Mouse (Mus musculus): ENCODE measurements around the gene Fads3. TPM values are rescaled to one million over a fixed set of nuclear protein-coding genes. Genes with fewer than 3 reads are reported as not detected.

The Fads3 gene
- polyA plus RNA-seq, 1 experiment from 2014 or later: 5.3 TPM

GRCm38 (mm10) chr19:10039615-10040014 is 1.8 kb upstream of the Fads3 start:
- Histone ChIP-seq H3K9ac (no peak overlapping the region), H3K4me2 (no peak overlapping the region), H3K4me3 (replicated peaks) (no peak overlapping the region), H3K36me3 (peaks cover 43% of the 10 kb centered on the region), H3K9me3 (replicated peaks) (no peaks in the 10 kb centered on the region), H3K27ac (no peak overlapping the region), H3K27me3 (peaks cover 20% of the 10 kb centered on the region; the same call in 1 of the 2 replicates), H3K4me1 (replicated peaks) (peaks cover 79% of the 10 kb centered on the region)
- no peak for ATAC-seq (ENCODE audit: low read depth)
- 68% methylated on average over 2 of the region's 2 CpGs for WGBS (ENCODE audit: insufficient replicate concordance)
- no peak for DNase-seq

DNA sequence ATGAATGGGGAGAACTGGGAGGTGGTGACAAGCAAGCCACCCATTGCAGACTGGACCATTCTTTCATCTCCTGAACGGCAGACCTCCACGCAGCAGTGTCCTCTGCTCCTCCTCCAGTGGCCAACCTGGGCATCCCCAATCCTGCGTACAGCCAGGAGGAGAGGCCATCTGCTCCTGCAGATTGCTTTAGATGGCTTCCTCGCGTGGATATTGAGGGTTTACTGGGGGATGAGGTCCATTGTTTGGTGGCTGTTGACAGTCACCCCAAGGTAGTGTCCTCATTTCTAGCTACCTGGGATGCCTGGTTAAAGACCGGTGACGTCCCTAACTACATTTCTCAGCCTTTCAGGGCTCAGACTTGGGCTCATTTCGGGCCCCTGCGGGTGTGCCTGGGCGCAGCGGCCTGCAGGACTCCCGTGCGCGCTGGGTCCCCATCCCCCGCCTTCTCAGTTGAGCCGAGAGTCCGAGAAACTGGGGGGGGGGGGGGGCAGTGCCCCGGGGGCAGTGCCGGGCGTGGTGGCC is 442 bp upstream of the Fads3 start:
- peaks cover 30% of the 10 kb centered on the region for H3K36me3 ChIP-seq
- peak overlapping the region; percentile 87 for H3K4me2 ChIP-seq
- H3K27ac ChIP-seq: peak overlapping the region; percentile 29; the same call in 1 of the 2 replicates
- H3K4me3 ChIP-seq (replicated peaks): peak overlapping the region; percentile 62
- peak overlapping the region; percentile 69 for H3K9ac ChIP-seq
- peaks cover 79% of the 10 kb centered on the region for H3K4me1 ChIP-seq (replicated peaks)
- peaks cover 20% of the 10 kb centered on the region; the same call in 1 of the 2 replicates for H3K27me3 ChIP-seq
- 9% methylated on average over 20 of the region's 20 CpGs for WGBS (ENCODE audit: insufficient replicate concordance)
- DNase-seq: no peak
- no peak for ATAC-seq (ENCODE audit: low read depth)
- no peaks in the 10 kb centered on the region for H3K9me3 ChIP-seq (replicated peaks)

GRCm38 (mm10) chr19:10042232-10042631 is 863 bp downstream of the Fads3 start:
- peak; percentile 10; the same call in 1 of the 2 replicates for ATAC-seq (ENCODE audit: low read depth)
- Histone ChIP-seq H3K4me1 (replicated peaks) (peaks cover 81% of the 10 kb centered on the region), H3K9ac (peak overlapping the region; percentile 69), H3K36me3 (peaks cover 17% of the 10 kb centered on the region), H3K27me3 (peaks cover 20% of the 10 kb centered on the region; the same call in 1 of the 2 replicates), H3K4me3 (replicated peaks) (peak overlapping the region; percentile 62), H3K4me2 (peak overlapping the region; percentile 87), H3K9me3 (replicated peaks) (no peaks in the 10 kb centered on the region), H3K27ac (no peak overlapping the region)
- WGBS (ENCODE audit: insufficient replicate concordance): 48% methylated on average over 6 of the region's 6 CpGs
- DNase-seq: no peak

GRCm38 (mm10) chr19:10042816-10043215 is 1.4 kb downstream of the Fads3 start:
- Histone ChIP-seq H3K4me1 (replicated peaks) (peaks cover 77% of the 10 kb centered on the region), H3K4me3 (replicated peaks) (peak overlapping the region; percentile 62)
- ATAC-seq (ENCODE audit: low read depth): no peak

DNA sequence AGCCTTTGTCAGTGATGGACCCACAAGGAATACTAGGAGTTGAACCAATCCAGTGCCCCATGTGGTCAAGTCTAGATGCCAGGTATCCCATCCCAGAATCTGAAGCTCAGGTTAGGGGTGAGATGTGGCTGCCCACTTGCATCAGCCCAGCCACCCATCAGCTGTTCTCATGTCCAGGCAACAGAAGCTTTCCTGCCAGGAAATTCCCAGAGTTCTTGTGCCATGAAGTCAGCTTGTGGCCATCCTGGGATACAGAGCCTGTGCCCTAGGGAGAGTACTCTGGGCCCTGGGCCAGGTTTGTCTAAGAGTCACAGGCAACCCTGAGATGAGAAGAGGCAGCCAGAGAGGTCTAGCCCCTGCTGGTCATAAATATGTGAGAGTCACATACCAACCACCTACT is 2.3 kb downstream of the Fads3 start:
- no peak for DNase-seq

More at GRCm38 (mm10) chr19:10042816-10043215, 1.4 kb downstream of the Fads3 start:
- no peak overlapping the region for H3K9ac ChIP-seq
- peaks cover 20% of the 10 kb centered on the region; the same call in 1 of the 2 replicates for H3K27me3 ChIP-seq
- no peak for DNase-seq
- no peaks in the 10 kb centered on the region for H3K9me3 ChIP-seq (replicated peaks)
- WGBS (ENCODE audit: insufficient replicate concordance): 84% methylated on average over 4 of the region's 4 CpGs
- H3K4me2 ChIP-seq: peak overlapping the region; percentile 87
- H3K27ac ChIP-seq: no peak overlapping the region
- peaks cover 11% of the 10 kb centered on the region for H3K36me3 ChIP-seq

DNA sequence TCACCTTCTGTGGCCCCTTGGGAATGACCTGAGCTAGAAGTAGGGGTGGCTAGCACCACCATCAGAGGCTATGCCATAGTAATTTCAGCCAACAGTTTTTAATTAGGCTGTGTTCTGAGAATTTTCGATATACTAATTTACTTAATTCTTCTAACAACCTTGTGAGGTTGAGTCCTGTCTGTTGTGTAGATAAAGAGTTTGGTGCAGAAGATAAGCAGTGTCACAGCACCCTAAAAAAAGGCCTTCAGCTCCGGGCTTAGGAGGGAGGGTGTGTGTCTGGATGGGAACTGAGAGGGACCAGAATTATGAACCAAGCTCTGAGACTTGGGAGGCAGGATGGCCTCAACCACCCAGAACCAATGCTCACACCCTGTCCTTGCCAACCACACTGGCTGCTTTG is 4.3 kb downstream of the Fads3 start:
- Histone ChIP-seq H3K36me3 (no peaks in the 10 kb centered on the region), H3K27me3 (peaks cover 15% of the 10 kb centered on the region; the same call in 1 of the 2 replicates), H3K4me3 (replicated peaks) (no peak overlapping the region), H3K9ac (no peak overlapping the region), H3K27ac (peak overlapping the region; percentile 7; the same call in 1 of the 2 replicates), H3K4me2 (peak overlapping the region; percentile 25; the same call in 1 of the 2 replicates), H3K9me3 (replicated peaks) (no peaks in the 10 kb centered on the region), H3K4me1 (replicated peaks) (peaks cover 72% of the 10 kb centered on the region)
- ATAC-seq (ENCODE audit: low read depth) (peak; percentile 27; the same call in 1 of the 2 replicates), DNase-seq (no peak)
- 27% methylated on average over 2 of the region's 2 CpGs for WGBS (ENCODE audit: insufficient replicate concordance)

More for the DNA sequence above, 2.3 kb downstream of the Fads3 start:
- H3K4me1 ChIP-seq (replicated peaks): peaks cover 73% of the 10 kb centered on the region
- H3K9me3 ChIP-seq (replicated peaks): no peaks in the 10 kb centered on the region
- no peak overlapping the region for H3K4me3 ChIP-seq (replicated peaks)
- no peak for ATAC-seq (ENCODE audit: low read depth)
- H3K27ac ChIP-seq: no peak overlapping the region
- H3K27me3 ChIP-seq: peaks cover 20% of the 10 kb centered on the region; the same call in 1 of the 2 replicates
- H3K9ac ChIP-seq: no peak overlapping the region
- H3K4me2 ChIP-seq: no peak overlapping the region
- peaks cover 5% of the 10 kb centered on the region; the same call in 1 of the 2 replicates for H3K36me3 ChIP-seq

- H3K36me3 ChIP-seq: no peaks in the 10 kb centered on the region
- WGBS (ENCODE audit: insufficient replicate concordance): 54% methylated on average over 4 of the region's 4 CpGs
- H3K9ac ChIP-seq: 0 out of 2 replicates have a peak overlapping the region, but pooled peaks have one; percentile 8
- H3K9me3 ChIP-seq (replicated peaks): no peaks in the 10 kb centered on the region
- peaks cover 9% of the 10 kb centered on the region; the same call in 1 of the 2 replicates for H3K27me3 ChIP-seq
- DNase-seq: no peak
- H3K4me1 ChIP-seq (replicated peaks): peaks cover 65% of the 10 kb centered on the region
- no peak overlapping the region for H3K4me2 ChIP-seq
- H3K27ac ChIP-seq: no peak overlapping the region
- no peak for ATAC-seq (ENCODE audit: low read depth)
- H3K4me3 ChIP-seq (replicated peaks): no peak overlapping the region
Observed at GRCm38 (mm10) chr19:10046346-10046745, 5.0 kb downstream of the Fads3 start.

DNA sequence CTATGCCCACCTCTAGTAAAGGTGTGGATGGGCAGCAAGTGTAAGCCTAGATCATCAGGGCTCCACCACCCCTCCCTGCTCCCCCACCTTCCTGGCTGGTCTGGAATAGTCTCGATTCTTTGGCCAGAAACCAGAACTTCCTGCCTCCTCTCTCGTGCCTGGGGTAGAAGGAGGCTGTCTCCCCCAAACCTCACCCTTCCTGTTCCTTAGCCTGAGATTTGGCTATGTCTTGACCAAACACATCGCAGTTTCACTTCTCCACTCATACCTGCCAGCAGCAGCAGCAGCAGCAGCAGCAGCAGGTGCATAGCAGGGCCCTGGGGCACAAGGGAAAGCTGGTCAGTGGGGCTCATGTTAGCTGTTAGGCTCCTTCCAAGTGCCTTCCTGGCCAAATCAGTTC is 5.6 kb downstream of the Fads3 start:
- Histone ChIP-seq H3K27ac (no peak overlapping the region), H3K36me3 (no peaks in the 10 kb centered on the region), H3K4me3 (replicated peaks) (no peak overlapping the region), H3K9me3 (replicated peaks) (no peaks in the 10 kb centered on the region), H3K9ac (no peak overlapping the region), H3K4me1 (replicated peaks) (peaks cover 59% of the 10 kb centered on the region), H3K4me2 (no peak overlapping the region), H3K27me3 (peaks cover 7% of the 10 kb centered on the region; the same call in 1 of the 2 replicates)
- no peak for DNase-seq
- no peak for ATAC-seq (ENCODE audit: low read depth)
- WGBS (ENCODE audit: insufficient replicate concordance): 14% methylated on average over 3 of the region's 3 CpGs

- Histone ChIP-seq H3K27ac (no peak overlapping the region), H3K36me3 (peaks cover 3% of the 10 kb centered on the region)
- no peak for ATAC-seq (ENCODE audit: low read depth)
Observed at GRCm38 (mm10) chr19:10049533-10049932, 8.2 kb downstream of the Fads3 start.

GRCm38 (mm10) chr19:10050438-10050837 is 9.1 kb downstream of the Fads3 start:
- Histone ChIP-seq H3K4me3 (replicated peaks) (no peak overlapping the region), H3K36me3 (peaks cover 10% of the 10 kb centered on the region), H3K4me2 (no peak overlapping the region), H3K27me3 (0 out of 2 replicates have a peak, but pooled peaks cover 4% of the 10 kb centered on the region), H3K9me3 (replicated peaks) (no peaks in the 10 kb centered on the region), H3K27ac (no peak overlapping the region), H3K9ac (no peak overlapping the region), H3K4me1 (replicated peaks) (peaks cover 29% of the 10 kb centered on the region)
- ATAC-seq (ENCODE audit: low read depth) (no peak), DNase-seq (no peak)
- 73% methylated on average over 2 of the region's 2 CpGs for WGBS (ENCODE audit: insufficient replicate concordance)

More at GRCm38 (mm10) chr19:10049533-10049932, 8.2 kb downstream of the Fads3 start:
- DNase-seq: no peak
- H3K9me3 ChIP-seq (replicated peaks): no peaks in the 10 kb centered on the region
- no peak overlapping the region for H3K4me3 ChIP-seq (replicated peaks)
- H3K9ac ChIP-seq: no peak overlapping the region
- 0 out of 2 replicates have a peak, but pooled peaks cover 4% of the 10 kb centered on the region for H3K27me3 ChIP-seq
- H3K4me2 ChIP-seq: no peak overlapping the region
- H3K4me1 ChIP-seq (replicated peaks): peaks cover 34% of the 10 kb centered on the region

DNA sequence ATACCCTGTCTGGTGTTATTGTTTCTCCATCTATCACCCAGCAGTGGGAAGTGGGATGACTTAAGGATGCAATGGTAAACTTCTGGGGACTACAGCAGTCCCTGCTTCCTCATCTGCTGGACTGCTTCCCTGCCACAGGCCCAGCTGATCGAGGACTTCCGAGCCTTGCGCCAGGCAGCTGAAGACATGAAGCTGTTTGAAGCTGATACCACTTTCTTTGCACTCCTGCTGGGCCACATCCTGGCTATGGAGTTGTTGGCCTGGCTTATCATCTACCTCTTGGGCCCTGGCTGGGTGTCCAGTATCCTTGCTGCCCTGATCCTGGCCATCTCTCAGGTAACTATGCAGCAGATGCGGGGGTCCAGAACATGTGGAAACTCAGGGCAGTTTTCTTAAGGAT is 11.3 kb downstream of the Fads3 start:
- Histone ChIP-seq H3K4me3 (replicated peaks) (no peak overlapping the region), H3K27me3 (0 out of 2 replicates have a peak, but pooled peaks cover 4% of the 10 kb centered on the region), H3K36me3 (peaks cover 17% of the 10 kb centered on the region), H3K4me2 (no peak overlapping the region), H3K27ac (no peak overlapping the region), H3K9me3 (replicated peaks) (no peaks in the 10 kb centered on the region), H3K4me1 (replicated peaks) (peaks cover 18% of the 10 kb centered on the region), H3K9ac (no peak overlapping the region)
- DNase-seq: no peak
- WGBS (ENCODE audit: insufficient replicate concordance): 73% methylated on average over 4 of the region's 4 CpGs
- no peak for ATAC-seq (ENCODE audit: low read depth)

Data from liver, embryonic 13.5 days (tissue).